Mouse (Mus musculus): Measurements from ENCODE around the gene Fxyd2. TPM values are rescaled to one million over a fixed set of nuclear protein-coding genes. Genes with fewer than 3 reads are reported as not detected.

The Fxyd2 gene
- polyA plus RNA-seq, 1 experiment from 2014 or later, result 1.6 TPM

GRCm38 (mm10) chr9:45458363-45458762 lies 58.9 kb downstream of the Fxyd2 start:
- no peak overlapping the region for H3K9ac ChIP-seq (ENCODE audit: low read depth, low read length)
- H3K4me1 ChIP-seq (ENCODE audit: control insufficient read depth, insufficient read depth, low read length), result no peaks in the 10 kb centered on the region
- WGBS (ENCODE audit: insufficient replicate concordance), result 58% methylated on average over 14 of the region's 14 CpGs
- no peak overlapping the region for H3K4me2 ChIP-seq
- H3K27me3 ChIP-seq (ENCODE audit: control insufficient read depth, insufficient read depth, low read length), result peaks cover 6% of the 10 kb centered on the region
- H3K36me3 ChIP-seq (ENCODE audit: control insufficient read depth, insufficient read depth, low read length), result no peaks in the 10 kb centered on the region
- no peaks in the 10 kb centered on the region for H3K9me3 ChIP-seq (replicated peaks; ENCODE audit: control insufficient read depth, low read length)
- H3K27ac ChIP-seq (ENCODE audit: low read depth, low read length), result no peak overlapping the region
- H3K4me3 ChIP-seq (ENCODE audit: low read depth, low read length), result no peak overlapping the region
- no peak for ATAC-seq (replicated peaks; ENCODE audit: insufficient number of reproducible peaks, low FRiP score, low TSS enrichment)

Other genes starting within 250 kb of the Fxyd2 start
- gene BC049352, start 217.7 kb upstream of the Fxyd2 start, polyA plus RNA-seq (2014; fragmentation: Nextera tagmentation; extraction: Ambion mirVana), result not detected in 2 replicates
- gene Tmprss4, start 195.6 kb upstream of the Fxyd2 start, polyA plus RNA-seq (2014; fragmentation: Nextera tagmentation; extraction: Ambion mirVana), result 0.07 TPM in 1 of 2 replicates, not detected in the other
- gene Il10ra, start 130.5 kb upstream of the Fxyd2 start, polyA plus RNA-seq (2014; fragmentation: Nextera tagmentation; extraction: Ambion mirVana), result 0.37 and 0.69 TPM in 2 replicates
- gene Tmprss13, start 80.6 kb upstream of the Fxyd2 start, polyA plus RNA-seq (2014; fragmentation: Nextera tagmentation; extraction: Ambion mirVana), result 0.15 and 0.31 TPM in 2 replicates
- 26.7 and 27.7 TPM in 2 replicates for gene Fxyd6, start 29.5 kb upstream of the Fxyd2 start, polyA plus RNA-seq (2014; fragmentation: Nextera tagmentation; extraction: Ambion mirVana)
- gene Dscaml1, start 27.0 kb downstream of the Fxyd2 start, polyA plus RNA-seq (2014; fragmentation: Nextera tagmentation; extraction: Ambion mirVana), result 0.23 TPM in 1 of 2 replicates, not detected in the other

Data from heart, embryonic 11.5 days (tissue).